Mouse (Mus musculus) midbrain, embryonic 12.5 days (tissue): Measurements from ENCODE around the gene Kif16b. TPM values are rescaled to one million over a fixed set of nuclear protein-coding genes. Genes with fewer than 3 reads are reported as not detected.

Experiments
- ATAC-seq: fragments of 200-750 bp; cut with Nextera tagmentation; 2 replicates; pipeline ENCODE4 v1.8.0; 2017; ENCODE audit warnings: low read depth, moderate TSS enrichment, moderate library complexity; ENCODE audit not compliant: low FRiP score
- H3K27ac ChIP-seq: fragments of 300-500 bp; sonication (generic); replicated peaks from 2 replicates; pipeline ENCODE4 v1.5.1; 2016; ENCODE audit warnings: mild to moderate bottlenecking
- H3K27me3 ChIP-seq: fragments of 300-500 bp; sonication (generic); 2 replicates; pipeline ENCODE4 v1.6.1; 2016; ENCODE audit warnings: mild to moderate bottlenecking
- H3K36me3 ChIP-seq: fragments of 300-500 bp; sonication (generic); 2 replicates; pipeline ENCODE4 v1.6.1; 2016
- H3K4me1 ChIP-seq: fragments of 300-500 bp; sonication (generic); 2 replicates; pipeline ENCODE4 v1.6.1; 2016
- H3K4me2 ChIP-seq: fragments of 300-500 bp; sonication (generic); replicated peaks from 2 replicates; pipeline ENCODE4 v1.6.1; 2016; ENCODE audit warnings: mild to moderate bottlenecking, moderate library complexity
- H3K4me3 ChIP-seq: fragments of 300-500 bp; sonication (generic); 2 replicates; pipeline ENCODE4 v1.5.1; 2016; ENCODE audit warnings: mild to moderate bottlenecking
- H3K9ac ChIP-seq: fragments of 300-500 bp; sonication (generic); replicated peaks from 2 replicates; pipeline ENCODE4 v1.6.1; 2016; ENCODE audit warnings: mild to moderate bottlenecking, moderate library complexity
- H3K9me3 ChIP-seq: fragments of 300-500 bp; sonication (generic); 2 replicates; pipeline ENCODE4 v1.6.1; 2016; ENCODE audit warnings: mild to moderate bottlenecking
- WGBS: fragments of 180-500 bp; shearing (Covaris S2); methylation state at CpG from one replicate; pipeline ENCODE4 v1.1.7; 2016; 5-methylcytosine and 5-hydroxymethylcytosine counted together
- polyA plus RNA-seq: library from polyadenylated mRNA; unstranded; fragments of >200 nt; fragmentation: Nextera tagmentation; extraction: Ambion mirVana; gene quantifications from 2 replicates; pipeline ENCODE4 v1.2.1, GENCODE M21; 2016

Gene Kif16b
- polyA plus RNA-seq, 1 experiment from 2014 or later: 7.3 TPM

- Histone ChIP-seq H3K4me1 (0 out of 2 replicates have a peak, but pooled peaks cover 3% of the 10 kb centered on the region), H3K27me3 (no peaks in the 10 kb centered on the region), H3K9me3 (no peaks in the 10 kb centered on the region), H3K9ac (no peak overlapping the region), H3K4me2 (no peak overlapping the region), H3K4me3 (no peak overlapping the region), H3K27ac (no peak overlapping the region), H3K36me3 (no peaks in the 10 kb centered on the region)
- ATAC-seq: no peak
Observed at GRCm38 (mm10) chr2:142718998-142719397, 182.3 kb downstream of the Kif16b start.

GRCm38 (mm10) chr2:142717591-142717990 is 183.7 kb downstream of the Kif16b start:
- ATAC-seq: no peak
- H3K27ac ChIP-seq: no peak overlapping the region

GRCm38 (mm10) chr2:142715912-142716260 is 185.4 kb downstream of the Kif16b start:
- Histone ChIP-seq H3K9ac (no peak overlapping the region), H3K27me3 (no peaks in the 10 kb centered on the region), H3K9me3 (no peaks in the 10 kb centered on the region), H3K4me2 (no peak overlapping the region), H3K36me3 (no peaks in the 10 kb centered on the region), H3K4me1 (0 out of 2 replicates have a peak, but pooled peaks cover 3% of the 10 kb centered on the region), H3K4me3 (no peak overlapping the region), H3K27ac (no peak overlapping the region; the same call in 1 of the 2 replicates)
- ATAC-seq: peak; percentile 68

More at GRCm38 (mm10) chr2:142717591-142717990, 183.7 kb downstream of the Kif16b start:
- 0 out of 2 replicates have a peak, but pooled peaks cover 3% of the 10 kb centered on the region for H3K4me1 ChIP-seq
- no peak overlapping the region for H3K4me2 ChIP-seq
- H3K9ac ChIP-seq: no peak overlapping the region
- H3K9me3 ChIP-seq: no peaks in the 10 kb centered on the region
- no peaks in the 10 kb centered on the region for H3K27me3 ChIP-seq
- no peak overlapping the region for H3K4me3 ChIP-seq
- 85% methylated on average over 4 of the region's 4 CpGs for WGBS
- H3K36me3 ChIP-seq: no peaks in the 10 kb centered on the region

GRCm38 (mm10) chr2:142715186-142715911 is 186.0 kb downstream of the Kif16b start:
- H3K27ac ChIP-seq: peak overlapping the region; percentile 56
- no peaks in the 10 kb centered on the region for H3K36me3 ChIP-seq
- no peak overlapping the region for H3K4me3 ChIP-seq
- H3K9me3 ChIP-seq: no peaks in the 10 kb centered on the region
- H3K9ac ChIP-seq: no peak overlapping the region
- peak; percentile 90 for ATAC-seq
- 0 out of 2 replicates have a peak, but pooled peaks cover 3% of the 10 kb centered on the region for H3K4me1 ChIP-seq
- H3K27me3 ChIP-seq: no peaks in the 10 kb centered on the region
- no peak overlapping the region for H3K4me2 ChIP-seq
- WGBS: 67% methylated on average over 1 of the region's 1 CpGs

GRCm38 (mm10) chr2:142712727-142713126 is 188.6 kb downstream of the Kif16b start:
- Histone ChIP-seq H3K9me3 (no peaks in the 10 kb centered on the region), H3K4me1 (0 out of 2 replicates have a peak, but pooled peaks cover 3% of the 10 kb centered on the region), H3K36me3 (no peaks in the 10 kb centered on the region), H3K4me2 (no peak overlapping the region), H3K4me3 (no peak overlapping the region), H3K27ac (no peak overlapping the region), H3K9ac (no peak overlapping the region), H3K27me3 (no peaks in the 10 kb centered on the region)
- 83% methylated on average over 11 of the region's 11 CpGs for WGBS
- no peak for ATAC-seq

GRCm38 (mm10) chr2:142709326-142709725 is 192.0 kb downstream of the Kif16b start:
- Histone ChIP-seq H3K9ac (no peak overlapping the region), H3K4me1 (no peaks in the 10 kb centered on the region), H3K27ac (no peak overlapping the region), H3K27me3 (no peaks in the 10 kb centered on the region), H3K9me3 (no peaks in the 10 kb centered on the region), H3K4me3 (no peak overlapping the region), H3K36me3 (no peaks in the 10 kb centered on the region), H3K4me2 (no peak overlapping the region)
- no peak for ATAC-seq
- 83% methylated on average over 3 of the region's 3 CpGs for WGBS

GRCm38 (mm10) chr2:142700689-142701088 is 200.6 kb downstream of the Kif16b start:
- Histone ChIP-seq H3K4me3 (no peak overlapping the region), H3K36me3 (no peaks in the 10 kb centered on the region), H3K27me3 (no peaks in the 10 kb centered on the region; the same call in 1 of the 2 replicates), H3K27ac (no peak overlapping the region), H3K4me2 (no peak overlapping the region), H3K4me1 (peaks cover 5% of the 10 kb centered on the region; the same call in 1 of the 2 replicates), H3K9me3 (no peaks in the 10 kb centered on the region), H3K9ac (no peak overlapping the region)
- 41% methylated on average over 4 of the region's 4 CpGs for WGBS
- peak; percentile 65 for ATAC-seq

GRCm38 (mm10) chr2:142698650-142699049 is 202.7 kb downstream of the Kif16b start:
- no peak for ATAC-seq
- WGBS: 88% methylated on average over 3 of the region's 3 CpGs

GRCm38 (mm10) chr2:142694936-142695331 is 206.4 kb downstream of the Kif16b start:
- Histone ChIP-seq H3K4me1 (no peaks in the 10 kb centered on the region), H3K36me3 (no peaks in the 10 kb centered on the region), H3K27ac (no peak overlapping the region), H3K9ac (no peak overlapping the region), H3K27me3 (no peaks in the 10 kb centered on the region; the same call in 1 of the 2 replicates), H3K4me2 (no peak overlapping the region), H3K9me3 (no peaks in the 10 kb centered on the region), H3K4me3 (no peak overlapping the region)
- no peak for ATAC-seq
- WGBS: 94% methylated on average over 1 of the region's 1 CpGs

More at GRCm38 (mm10) chr2:142698650-142699049, 202.7 kb downstream of the Kif16b start:
- no peak overlapping the region for H3K4me2 ChIP-seq
- H3K9me3 ChIP-seq: no peaks in the 10 kb centered on the region
- peaks cover 5% of the 10 kb centered on the region; the same call in 1 of the 2 replicates for H3K4me1 ChIP-seq
- H3K27ac ChIP-seq: no peak overlapping the region
- no peak overlapping the region for H3K4me3 ChIP-seq
- no peak overlapping the region for H3K9ac ChIP-seq
- no peaks in the 10 kb centered on the region for H3K36me3 ChIP-seq
- H3K27me3 ChIP-seq: no peaks in the 10 kb centered on the region; the same call in 1 of the 2 replicates

GRCm38 (mm10) chr2:142694019-142694935 is 207.1 kb downstream of the Kif16b start:
- H3K36me3 ChIP-seq: no peaks in the 10 kb centered on the region
- 80% methylated on average over 3 of the region's 3 CpGs for WGBS
- H3K4me1 ChIP-seq: no peaks in the 10 kb centered on the region
- no peak for ATAC-seq
- no peaks in the 10 kb centered on the region for H3K27me3 ChIP-seq
- no peak overlapping the region for H3K9ac ChIP-seq
- H3K9me3 ChIP-seq: no peaks in the 10 kb centered on the region
- no peak overlapping the region for H3K4me3 ChIP-seq
- H3K27ac ChIP-seq: no peak overlapping the region
- H3K4me2 ChIP-seq: no peak overlapping the region

- Histone ChIP-seq H3K27ac (no peak overlapping the region), H3K36me3 (no peaks in the 10 kb centered on the region), H3K4me3 (no peak overlapping the region), H3K4me2 (no peak overlapping the region), H3K9me3 (no peaks in the 10 kb centered on the region), H3K9ac (no peak overlapping the region), H3K4me1 (no peaks in the 10 kb centered on the region), H3K27me3 (no peaks in the 10 kb centered on the region)
- no peak for ATAC-seq
- 95% methylated on average over 1 of the region's 1 CpGs for WGBS
Observed at GRCm38 (mm10) chr2:142693461-142693860, 207.9 kb downstream of the Kif16b start.

GRCm38 (mm10) chr2:142689496-142689895 is 211.8 kb downstream of the Kif16b start:
- Histone ChIP-seq H3K9me3 (no peaks in the 10 kb centered on the region), H3K27me3 (no peaks in the 10 kb centered on the region), H3K4me1 (no peaks in the 10 kb centered on the region), H3K36me3 (no peaks in the 10 kb centered on the region), H3K4me3 (no peak overlapping the region), H3K9ac (no peak overlapping the region), H3K27ac (no peak overlapping the region), H3K4me2 (no peak overlapping the region)
- 95% methylated on average over 2 of the region's 2 CpGs for WGBS
- no peak for ATAC-seq
